Mouse (Mus musculus): Measurements from ENCODE around the gene Ghrh.

GRCm38 (mm10) chr2:157360028-157360427, 12.7 kb upstream of the Ghrh start:
- TF ChIP-seq CTCF (IDR thresholded peaks at IDR 0.05; ENCODE audit: low read depth) (no peak), EP300 (optimal IDR thresholded peaks at IDR 0.05) (no peak)

Measured in stomach, postnatal 0 days (tissue).